Mouse (Mus musculus) spleen, adult 18-20 months (tissue): Measurements from ENCODE around the gene Ephx1.
"Not testable (repeated sequence)": the region's sequence is repeated elsewhere in the genome, so short reads cannot be mapped to it uniquely, and the experiment has no call there.

Experiments used
- DNase-seq, 2 experiments: peaks; one replicate each; pipeline ENCODE4 v3.0.0; 2022; ENCODE audit warnings: mixed read lengths in 2 of 2

The Ephx1 gene

GRCm38 (mm10) chr1:181020756-181021487, at the start of gene Ephx1:
Gene Ephx1 (minus strand): TSS chr1:181020904.
- DNase-seq: no peak

DNA sequence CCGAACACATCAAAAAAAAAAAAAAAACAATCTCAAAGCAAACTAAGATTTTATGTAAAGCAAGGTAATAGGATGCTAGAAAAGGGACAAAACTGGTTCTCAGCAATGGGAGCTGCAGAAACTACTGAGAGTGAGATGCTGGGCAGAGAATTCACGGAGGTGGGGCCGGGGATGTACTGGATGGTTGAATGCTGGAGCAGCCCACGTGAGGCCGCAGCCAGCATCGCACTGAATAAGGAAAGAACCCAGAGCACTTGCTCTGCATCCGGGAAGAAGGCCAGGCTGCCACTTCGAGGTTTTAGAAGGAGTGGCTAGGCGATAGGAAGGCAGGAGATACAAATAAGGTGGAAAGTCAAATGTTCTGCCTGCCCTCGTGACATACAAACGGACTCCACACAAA, 49.0 kb upstream of the Ephx1 start:
- no peak for DNase-seq

GRCm38 (mm10) chr1:181068344-181068743, 47.6 kb upstream of the Ephx1 start:
- DNase-seq: no peak

GRCm38 (mm10) chr1:181064648-181065047, 43.9 kb upstream of the Ephx1 start:
- DNase-seq: no peak

DNA sequence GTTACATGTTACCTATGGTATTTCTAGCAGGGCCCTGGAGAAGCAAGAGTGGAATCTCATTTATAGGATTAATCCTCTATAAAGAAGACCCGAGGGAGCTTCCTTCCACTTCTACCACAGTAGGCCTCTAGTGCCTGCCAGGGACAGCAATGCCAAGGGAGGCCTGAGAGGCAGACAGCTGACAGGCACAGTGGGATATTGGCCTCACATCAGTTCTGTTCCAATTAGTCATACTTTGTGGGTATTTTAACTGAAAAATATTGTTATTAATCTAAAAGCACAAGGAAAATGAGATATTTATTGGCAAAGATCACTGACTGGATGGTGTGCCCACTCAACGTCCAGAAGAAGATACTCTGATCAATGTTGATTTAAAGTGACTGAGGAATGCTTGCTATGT, 43.3 kb upstream of the Ephx1 start:
- no peak for DNase-seq

- DNase-seq: no peak
Observed at GRCm38 (mm10) chr1:181061784-181062485, 41.2 kb upstream of the Ephx1 start.

- DNase-seq: no peak
Observed at GRCm38 (mm10) chr1:181052898-181053297, 32.2 kb upstream of the Ephx1 start.

DNA sequence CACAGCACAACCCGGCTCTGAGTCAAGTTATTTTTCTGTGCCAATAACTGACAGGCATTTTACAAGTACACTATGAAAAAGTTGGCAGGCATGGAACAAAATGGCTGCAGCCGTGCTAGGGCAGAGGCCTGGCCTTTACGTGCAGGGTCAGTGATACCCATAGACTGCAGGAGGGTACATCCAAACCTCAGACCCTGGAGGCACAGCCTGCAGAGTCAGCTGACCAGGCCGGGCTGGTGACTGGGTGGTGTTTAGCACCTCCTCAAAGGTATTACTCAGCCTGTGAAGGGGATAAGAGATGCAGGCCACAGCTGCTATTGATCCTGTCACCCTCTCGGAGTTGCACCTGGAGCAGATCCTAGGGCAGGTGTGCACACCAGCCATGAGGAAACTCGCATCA, 30.2 kb upstream of the Ephx1 start, which contains the start of gene 9130409I23Rik:
TSS of gene 9130409I23Rik (plus strand) at position 301 of the 400 bp plus-strand sequence.
- no peak for DNase-seq

DNA sequence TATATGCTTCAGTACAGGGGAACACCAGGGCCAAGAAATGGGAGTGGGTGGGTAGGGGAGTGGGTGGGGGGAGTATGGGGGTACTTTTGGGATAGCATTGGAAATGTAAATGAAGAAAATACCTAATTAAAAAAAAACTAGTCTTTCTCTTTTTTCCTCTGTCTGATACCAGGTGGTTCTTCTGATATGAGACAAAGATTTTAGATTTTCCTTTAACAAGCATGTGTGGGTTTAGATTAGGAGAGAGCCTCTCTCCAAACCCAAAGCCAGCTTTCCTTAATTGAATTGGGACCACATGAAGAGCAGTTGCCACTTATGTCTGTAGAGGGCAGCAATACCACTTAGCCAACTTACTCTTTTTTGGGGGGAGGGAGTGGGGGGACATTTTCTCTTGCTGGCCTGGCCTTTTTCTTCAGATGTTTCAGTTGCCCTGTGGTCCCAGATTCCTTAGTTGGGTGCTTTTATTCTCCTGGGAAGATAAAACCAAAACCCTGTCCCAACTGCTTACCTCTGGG, 28.7 kb upstream of the Ephx1 start:
- no peak for DNase-seq

GRCm38 (mm10) chr1:181047520-181047919, 26.8 kb upstream of the Ephx1 start:
- no peak for DNase-seq

DNA sequence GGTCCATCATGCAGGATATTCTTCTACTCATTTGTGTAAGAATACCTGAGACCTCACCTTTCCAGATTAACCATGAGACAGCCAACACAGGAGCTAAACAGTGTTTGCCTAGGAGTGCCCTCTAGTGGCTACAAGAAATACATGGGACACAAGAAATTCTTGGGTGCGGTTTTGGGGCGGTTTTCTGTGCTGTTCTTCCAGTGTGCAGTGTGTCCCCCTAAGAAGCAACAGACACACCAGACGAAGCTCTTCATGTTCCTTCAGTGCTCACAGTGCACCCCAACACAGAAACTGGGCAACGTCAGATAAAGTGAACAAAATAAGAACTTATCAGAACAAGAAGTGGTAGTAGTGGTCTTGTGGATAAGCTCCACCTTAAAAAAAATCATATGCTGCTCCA, 18.9 kb upstream of the Ephx1 start:
- no peak for DNase-seq

GRCm38 (mm10) chr1:181037623-181038022, 16.9 kb upstream of the Ephx1 start:
- no peak for DNase-seq

DNA sequence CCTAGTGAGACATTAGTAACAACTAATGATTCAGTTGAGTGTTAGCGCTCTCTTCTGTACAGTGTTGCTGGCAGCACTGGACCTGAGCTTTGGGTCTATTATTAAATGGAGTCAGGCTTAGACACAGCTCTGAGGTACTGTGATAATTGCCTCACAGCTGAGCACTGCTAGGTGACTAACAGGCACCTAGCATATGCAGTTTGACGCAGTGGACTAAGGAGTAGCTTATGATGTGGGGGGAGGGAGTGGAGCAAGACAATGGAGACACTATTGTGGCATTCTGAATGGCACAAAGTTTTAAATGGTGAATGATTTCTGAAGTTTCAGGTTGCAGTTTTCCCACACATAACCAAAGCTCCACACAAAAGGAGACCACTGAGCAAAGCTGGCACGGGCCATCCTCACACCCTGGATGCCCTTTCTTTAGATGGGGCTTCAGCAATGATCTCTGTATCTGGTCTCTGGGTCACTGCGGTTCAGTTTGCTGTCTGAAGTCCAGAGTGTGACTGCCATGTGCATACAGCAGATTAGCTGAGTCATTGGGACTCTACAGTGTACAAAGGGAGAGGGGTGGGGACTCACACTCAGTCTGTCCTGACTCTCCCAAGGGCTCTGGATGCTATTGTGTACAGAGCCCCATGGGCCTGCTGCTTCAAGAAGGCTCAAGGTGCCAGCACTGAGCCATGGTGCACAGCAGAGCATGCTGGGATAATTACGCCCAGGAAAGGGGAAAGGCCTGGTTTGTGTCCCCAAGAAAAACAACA, 14.5 kb upstream of the Ephx1 start:
- DNase-seq: not testable (repeated sequence)

DNA sequence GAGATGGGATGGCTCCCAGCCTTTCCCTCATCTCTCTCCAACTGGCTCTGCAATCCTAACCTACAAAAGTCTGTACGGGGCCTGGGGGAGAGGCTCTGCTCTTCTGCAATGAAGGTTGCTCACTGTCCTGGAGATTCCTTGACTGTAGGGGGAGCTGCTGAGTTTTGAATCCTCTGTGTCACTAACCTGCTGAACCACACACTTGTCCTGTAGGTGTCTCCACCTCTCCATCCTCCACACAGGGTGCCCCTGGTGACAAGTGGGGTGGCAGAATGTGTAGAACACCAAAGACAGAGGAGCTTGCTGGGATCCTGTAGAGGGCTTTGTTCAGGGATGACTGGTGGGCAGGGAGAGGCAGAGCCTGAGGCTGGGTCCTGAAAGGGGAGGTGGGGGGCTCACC, 1.6 kb upstream of the Ephx1 start:
- peak; percentile 47 to 69 for DNase-seq

DNA sequence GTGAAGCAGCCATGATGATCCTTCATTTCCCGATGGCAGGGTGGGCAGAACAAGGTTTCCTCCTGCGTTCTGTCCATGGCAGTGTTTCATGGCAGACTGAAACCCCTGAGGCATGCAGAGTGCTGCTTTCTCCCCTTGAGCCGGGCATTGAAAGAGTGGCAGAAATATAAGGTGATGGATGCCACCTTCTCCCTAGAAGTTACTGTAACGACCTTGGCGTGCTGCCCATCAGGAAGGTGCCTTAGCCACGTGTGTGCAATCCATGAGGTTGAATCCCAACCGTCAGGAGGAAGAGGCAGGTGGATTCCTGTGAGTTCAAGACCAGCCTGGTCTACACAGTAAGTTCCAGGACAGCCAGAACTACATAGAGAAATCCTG, 773 bp upstream of the Ephx1 start:
- DNase-seq: no peak

DNA sequence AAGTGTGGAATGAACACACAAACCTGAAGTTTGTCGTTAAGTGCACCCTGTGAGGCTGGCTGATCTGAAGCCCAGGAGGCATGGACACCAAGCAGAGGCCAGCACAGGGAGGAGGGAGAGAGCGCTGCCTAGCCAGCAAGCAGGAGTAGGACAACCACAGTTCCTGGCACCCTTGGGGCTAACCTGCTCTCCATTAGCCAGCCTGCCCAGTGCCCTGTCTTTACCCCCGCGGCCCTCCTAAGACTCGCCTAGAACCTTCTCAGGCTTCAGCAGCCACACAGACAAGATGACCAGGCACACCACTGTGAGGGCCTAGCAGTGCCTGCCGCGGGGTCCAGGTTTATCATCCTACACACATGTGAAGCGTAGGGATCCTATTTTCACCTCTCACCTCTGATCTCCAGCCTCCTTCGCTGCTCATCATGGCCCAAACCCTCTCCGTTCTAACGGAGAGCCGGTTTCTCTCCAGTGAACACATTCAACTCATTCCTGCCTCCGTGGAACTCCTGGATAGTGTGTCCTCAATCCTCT, 2.7 kb downstream of the Ephx1 start:
- DNase-seq: no peak

- peak; percentile 84 to 86 for DNase-seq
Observed at GRCm38 (mm10) chr1:181017212-181017711, 3.4 kb downstream of the Ephx1 start.

DNA sequence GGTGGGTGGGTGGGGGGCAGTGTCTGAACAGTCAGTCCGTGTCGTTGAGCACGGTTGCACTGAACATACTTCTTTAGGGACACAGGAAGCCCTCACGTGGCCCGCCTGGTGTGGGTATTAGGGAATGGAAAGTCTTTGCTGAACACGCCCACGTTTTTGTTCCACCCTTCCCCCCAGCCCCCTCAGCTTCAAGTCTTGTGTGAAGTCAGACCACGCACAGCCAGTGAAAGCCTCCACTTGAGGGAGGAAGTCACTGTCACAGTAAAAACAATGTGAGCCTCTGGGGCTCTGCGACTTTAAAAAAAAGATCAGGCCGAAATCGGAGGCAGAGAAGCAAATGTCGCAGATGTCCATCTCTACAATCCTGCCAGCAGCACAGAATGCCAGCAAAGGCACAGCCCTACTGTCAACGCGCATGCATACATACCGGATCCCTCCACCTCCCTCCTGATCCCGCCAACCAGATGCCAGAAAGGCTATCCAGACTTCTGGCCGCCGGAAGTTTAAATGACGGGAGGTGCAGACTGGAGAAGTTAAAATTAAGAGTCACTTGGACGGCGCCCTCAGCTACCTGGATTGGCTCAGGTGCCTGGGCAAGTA, 4.1 kb downstream of the Ephx1 start:
- peak; percentile 63 to 78 for DNase-seq

DNA sequence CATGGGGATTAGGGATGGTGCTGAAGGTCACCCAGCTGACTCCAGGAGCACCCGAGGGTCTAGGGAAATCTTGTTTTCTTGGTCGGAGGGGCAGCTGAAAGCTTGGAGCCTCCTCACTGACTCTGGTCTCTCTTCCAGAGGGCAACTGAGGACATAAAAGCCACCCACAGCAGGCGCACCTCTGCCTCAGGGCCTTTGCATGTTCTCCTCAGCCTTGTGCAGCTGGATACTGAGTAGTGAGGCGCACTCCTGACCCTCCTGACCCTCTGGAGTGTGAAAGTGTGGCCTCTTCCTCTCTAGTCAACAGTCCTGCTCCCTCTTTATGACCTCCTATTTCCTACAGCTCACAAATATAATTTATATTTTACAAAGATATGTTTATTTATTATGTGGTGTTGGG, 4.7 kb downstream of the Ephx1 start:
- DNase-seq: no peak

- peak in 1 of 2 experiments; percentile 24 for DNase-seq
Observed at GRCm38 (mm10) chr1:181015558-181015957, 5.1 kb downstream of the Ephx1 start.

- DNase-seq: no peak
Observed at GRCm38 (mm10) chr1:181014731-181015500, 5.8 kb downstream of the Ephx1 start.

GRCm38 (mm10) chr1:181013446-181013845, 7.3 kb downstream of the Ephx1 start:
- no peak for DNase-seq
